Mouse (Mus musculus): ENCODE measurements around the gene Itgb8.

Itgb8 gene

GRCm38 (mm10) chr12:119146031-119146430 lies 92.6 kb downstream of the Itgb8 start:
- no peak for DNase-seq (ENCODE audit: low spot score)

DNA sequence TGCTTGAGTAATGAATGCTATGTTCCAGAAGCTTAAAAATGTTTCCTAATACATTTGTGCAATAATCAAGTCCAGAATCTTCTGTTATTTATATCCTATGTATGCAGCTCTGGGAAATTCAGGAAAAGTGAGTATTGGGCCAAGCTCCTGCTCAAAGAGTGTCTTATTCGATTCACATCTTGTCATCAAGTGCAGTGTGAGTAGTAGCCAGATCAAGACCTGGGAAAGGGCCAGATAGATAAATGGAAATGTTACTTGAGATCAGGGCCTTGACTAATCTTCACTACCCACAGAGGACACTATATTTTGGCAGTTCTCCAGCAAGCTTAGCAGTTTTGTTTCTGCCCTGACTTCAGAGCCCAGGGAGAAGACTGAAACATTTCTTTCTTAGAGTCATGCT lies 100.7 kb downstream of the Itgb8 start:
- DNase-seq (ENCODE audit: low spot score), result no peak

DNA sequence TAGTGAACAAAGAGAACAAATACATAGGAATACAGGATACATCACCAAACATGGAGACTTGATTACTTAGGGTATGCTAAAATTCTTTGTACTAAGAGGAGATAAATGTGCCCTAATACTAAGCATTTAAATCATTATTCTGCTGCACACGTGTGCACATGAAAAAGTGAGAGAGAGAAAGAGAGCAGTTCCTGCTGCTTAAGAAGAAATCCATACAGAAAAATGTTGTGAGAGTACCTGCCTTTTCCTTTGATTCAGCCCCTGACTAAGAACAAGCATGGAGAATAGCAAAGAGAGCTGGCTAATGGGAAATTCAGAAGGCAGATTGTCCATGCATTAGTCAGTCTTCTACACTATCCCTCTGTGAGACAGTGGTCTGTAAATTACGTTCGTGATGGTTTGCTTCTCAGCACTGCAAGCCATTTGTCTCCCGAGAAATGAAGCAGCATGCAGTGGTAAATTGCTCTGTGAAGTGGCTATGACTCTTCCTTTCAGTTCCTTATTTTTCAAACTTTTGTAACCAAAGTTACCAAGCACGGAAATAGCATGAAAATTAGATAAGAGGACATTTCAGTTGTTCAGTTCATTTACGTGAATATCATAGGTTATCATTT lies 125.0 kb downstream of the Itgb8 start:
- no peak for DNase-seq (ENCODE audit: low spot score)

DNA sequence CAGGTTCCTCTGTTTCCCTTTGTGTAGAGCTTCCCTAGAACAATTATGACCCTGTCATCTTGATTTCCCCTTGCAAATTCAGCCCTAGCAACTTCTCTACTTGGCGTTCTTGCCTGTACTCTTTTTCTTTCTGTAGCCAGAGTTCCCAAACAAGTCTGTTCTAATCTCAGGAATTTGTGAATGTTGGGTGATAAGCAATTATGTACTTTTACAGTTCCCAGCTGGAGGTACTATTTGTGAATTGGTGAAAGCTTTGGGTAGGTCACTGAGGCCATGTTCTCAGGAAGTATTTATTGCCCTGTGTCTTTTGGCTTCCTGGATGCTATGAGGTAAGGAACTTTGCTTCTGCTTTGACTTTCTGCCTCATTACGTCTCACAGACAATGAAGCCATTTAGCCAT lies 128.5 kb downstream of the Itgb8 start:
- DNase-seq (ENCODE audit: low spot score), result no peak
